In genomic region chr4:98404412-98404811, GRCm38 (mm10) we compare ENCODE assay signal across 13 mouse cellular contexts.
"Had no signal": no experiment of that assay in that cellular context is flagged by ENCODE, and none has a peak within 500 bp of the region (broad histone marks: within the 10 kb centered on the region; RNA-seq: fewer than 3 reads in every experiment).

No protein-coding gene starts in this region.

- ATAC-seq: midbrain, embryonic 15.5 days had no signal

- H3K4me1 ChIP-seq: hindbrain, embryonic 15.5 days; midbrain, embryonic 15.5 days; neural tube, embryonic 12.5 days; stomach, embryonic 15.5 days had no signal

- DNase-seq: left cerebral cortex, postnatal 4 days; lung, adult 18-20 months; retina, postnatal 1 day; right cerebral cortex, postnatal 4 days; thymus, adult 2 months; thymus, postnatal 25 days had no signal

- H3K36me3 ChIP-seq: hindbrain, embryonic 15.5 days; midbrain, embryonic 15.5 days; neural tube, embryonic 12.5 days; stomach, embryonic 15.5 days had no signal

- H3K27me3 ChIP-seq: hindbrain, embryonic 15.5 days; limb, embryonic 13.5 days; midbrain, embryonic 15.5 days; neural tube, embryonic 12.5 days; stomach, embryonic 15.5 days had no signal

- H3K4me3 ChIP-seq: hindbrain, embryonic 15.5 days; layer of hippocampus, adult 2 months; limb, embryonic 13.5 days; midbrain, embryonic 15.5 days; neural tube, embryonic 12.5 days; stomach, embryonic 15.5 days had no signal

- H3K27ac ChIP-seq: hindbrain, embryonic 15.5 days; layer of hippocampus, adult 2 months; limb, embryonic 13.5 days; liver, embryonic 14.5 days; midbrain, embryonic 15.5 days; neural tube, embryonic 12.5 days; stomach, embryonic 15.5 days had no signal

- H3K9ac ChIP-seq: hindbrain, embryonic 15.5 days; limb, embryonic 13.5 days; liver, embryonic 14.5 days; midbrain, embryonic 15.5 days; neural tube, embryonic 12.5 days; stomach, embryonic 15.5 days had no signal

- H3K4me2 ChIP-seq: hindbrain, embryonic 15.5 days; limb, embryonic 13.5 days; midbrain, embryonic 15.5 days; neural tube, embryonic 12.5 days; stomach, embryonic 15.5 days had no signal

- H3K9me3 ChIP-seq: hindbrain, embryonic 15.5 days; limb, embryonic 13.5 days; midbrain, embryonic 15.5 days; neural tube, embryonic 12.5 days; stomach, embryonic 15.5 days had no signal
